Mouse (Mus musculus) embryonic stem cell, embryonic (primary cell): ENCODE measurements around the gene Arhgap29.

Experiments
- CTCF ChIA-PET, 4 experiments: fragments of 300-600 bp in 2 of 4; fragments of 350-600 bp in 2 of 4; sonication (Branson Sonifier 250); formaldehyde crosslinking; loops; one replicate each; lab custom pipeline; 2022; ENCODE audit warnings: inconsistent platforms in 2 of 4; lab: Charles Lee
- POLR2A ChIA-PET, 4 experiments: fragments of 300-600 bp in 2 of 4; fragments of 350-600 bp in 2 of 4; sonication (Branson Sonifier 250); formaldehyde crosslinking; loops; one replicate each; lab custom pipeline; 2022; ENCODE audit warnings: antibody characterized with exemption in 4 of 4, inconsistent platforms in 1 of 4; lab: Charles Lee

Gene Arhgap29

DNA sequence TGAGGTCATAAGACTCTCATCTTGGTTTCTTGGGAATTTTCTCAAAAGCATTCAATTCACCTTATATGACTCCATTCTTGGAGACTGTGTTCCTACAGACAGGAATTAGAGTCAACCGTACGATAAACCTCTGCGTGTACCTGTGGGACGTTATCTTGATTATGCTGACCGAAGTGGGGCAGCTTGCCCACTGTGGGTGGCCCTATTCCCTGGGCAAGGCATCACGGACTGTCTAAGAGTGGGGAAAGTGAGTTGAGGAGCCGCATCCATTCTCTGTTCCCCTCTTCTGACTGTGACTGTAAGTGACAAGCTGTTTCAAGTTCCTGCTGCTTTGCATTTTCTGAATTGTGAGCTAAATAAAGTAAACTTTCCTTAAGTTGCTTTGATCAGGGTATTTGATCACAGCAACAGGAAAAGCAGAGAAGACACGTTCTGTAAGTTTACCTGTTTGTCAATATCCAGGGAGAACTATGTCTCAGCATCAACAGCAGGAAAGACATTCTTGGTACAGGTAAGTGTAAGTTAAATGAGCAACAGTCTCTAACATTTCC, at the start of gene Arhgap29:
TSS of gene Arhgap29 (plus strand) at position 501 of the 551 bp plus-strand sequence.
- POLR2A ChIA-PET, result interaction anchor here in 2 of 4 experiments (1.4 to 1.5 kb wide), 3 partner anchors 16 to 322 kb away, joined by 3 to 4 read pairs (median 4); partner anchors contain the start of gene Dnttip2 (in 1 of the 2)
- CTCF ChIA-PET, result interaction anchor here in 2 of 4 experiments (0.7 to 1.0 kb wide), 2 partner anchors 66 to 200 kb away, joined by 3 to 5 read pairs; no protein-coding TSS in a partner anchor

DNA sequence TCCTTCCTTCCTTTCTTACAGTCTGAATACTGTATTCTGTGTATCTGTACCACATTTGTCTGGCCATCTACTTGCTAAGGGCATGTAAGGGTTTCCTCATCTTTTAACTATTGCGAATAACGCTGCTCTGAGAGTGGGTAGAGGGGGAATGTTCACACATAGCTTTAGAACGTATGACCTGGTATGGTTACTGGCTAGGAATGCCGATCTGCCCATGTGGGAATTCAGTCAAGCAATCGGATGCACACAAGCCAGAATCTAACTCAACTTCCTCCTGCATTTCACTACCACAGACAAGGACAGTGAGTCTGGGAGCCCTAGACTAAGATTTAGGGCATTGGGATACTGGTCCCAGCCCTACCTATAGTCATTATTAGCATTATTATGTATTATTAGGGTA, 49.6 kb upstream of the Arhgap29 start:
- ChIA-PET POLR2A (interaction anchor here in 1 of 4 experiments (0.8 to 1.7 kb wide), 5 partner anchors 10 to 25 kb away, joined by 3 to 8 read pairs (median 3); no protein-coding TSS in a partner anchor), CTCF (interaction anchor here in 2 of 4 experiments (0.7 to 1.2 kb wide), 2 partner anchors 16 to 1614 kb away, joined by 5 to 7 read pairs; no protein-coding TSS in a partner anchor)

DNA sequence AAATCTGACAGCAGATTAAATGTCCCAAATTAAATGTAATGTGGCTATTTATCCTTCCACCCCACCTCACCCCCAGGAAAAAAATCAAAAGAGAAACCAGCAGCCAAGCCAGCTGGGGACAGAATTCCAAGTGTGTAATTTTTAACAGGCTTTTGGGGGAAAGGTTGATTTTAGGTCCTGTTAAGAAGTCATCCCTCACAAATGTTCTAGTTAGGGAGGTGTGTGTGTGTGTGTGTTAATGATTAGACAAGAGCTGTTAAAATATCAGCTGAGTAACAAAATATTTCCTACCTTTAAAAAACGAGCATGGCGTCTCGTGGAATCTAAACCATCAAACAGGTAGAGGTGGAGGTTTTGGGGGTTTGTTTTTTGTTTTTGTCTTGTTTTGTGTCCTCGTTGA, 49.1 kb upstream of the Arhgap29 start:
- POLR2A ChIA-PET, result interaction anchor here in 3 of 4 experiments (0.7 to 1.7 kb wide), 6 partner anchors 10 to 234 kb away, joined by 3 to 8 read pairs (median 3); no protein-coding TSS in a partner anchor
- CTCF ChIA-PET, result interaction anchor here in 1 of 4 experiments (0.7 kb wide), 2 partner anchors 25 to 1613 kb away, joined by 3 to 5 read pairs; no protein-coding TSS in a partner anchor

- CTCF ChIA-PET, result interaction anchor here in 1 of 4 experiments (0.6 to 0.7 kb wide), 2 partner anchors 24 to 317 kb away, joined by 3 read pairs; no protein-coding TSS in a partner anchor
- POLR2A ChIA-PET, result interaction anchor here in 3 of 4 experiments (0.7 to 1.7 kb wide), 5 partner anchors 12 to 234 kb away, joined by 3 to 8 read pairs (median 3); no protein-coding TSS in a partner anchor
Measured at GRCm38 (mm10) chr3:121903695-121904094, 48.6 kb upstream of the Arhgap29 start.

DNA sequence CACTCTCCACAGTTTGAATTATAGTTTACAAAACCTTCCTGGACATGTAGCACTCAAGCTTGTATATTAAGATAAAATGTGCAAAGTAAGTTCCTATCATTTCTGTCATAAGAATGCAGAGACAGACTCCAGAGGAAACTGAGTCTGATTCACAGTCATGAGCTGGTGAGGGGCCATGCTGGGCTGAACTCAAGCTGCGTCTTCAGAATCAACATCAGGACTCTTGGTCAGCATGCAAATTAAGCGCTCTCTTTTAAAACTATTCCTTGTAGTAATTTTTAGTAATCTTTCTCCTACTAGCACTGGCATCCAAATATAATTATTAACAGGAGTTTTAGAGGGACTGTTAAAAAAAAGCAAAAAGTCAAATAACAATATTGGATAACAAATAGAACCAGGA, 47.9 kb upstream of the Arhgap29 start:
- ChIA-PET POLR2A (no interaction called here), CTCF (interaction anchor here in 1 of 4 experiments (0.6 kb wide), 1 partner anchor 316 kb away, joined by 3 read pairs; no protein-coding TSS in a partner anchor)

DNA sequence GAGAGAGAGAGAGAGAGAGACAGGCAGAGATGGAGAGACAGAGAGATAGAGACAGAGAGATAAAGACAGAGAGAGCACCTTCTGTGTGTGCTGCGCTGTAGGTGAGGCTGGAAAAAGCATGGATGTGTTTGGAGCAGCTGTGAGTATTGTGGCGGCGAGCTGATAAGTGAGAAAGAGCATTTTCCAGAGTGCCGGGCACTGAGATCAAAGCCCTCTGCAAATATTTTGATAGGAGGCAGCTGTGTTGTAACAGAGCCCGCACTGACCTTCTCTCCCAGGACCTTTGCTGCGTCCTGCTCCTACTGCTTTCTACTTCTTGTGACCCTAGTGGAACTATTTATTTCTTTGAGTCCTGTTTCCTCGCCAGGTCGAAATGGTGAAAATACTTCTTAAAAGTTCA, 45.7 kb upstream of the Arhgap29 start:
- CTCF ChIA-PET, result interaction anchor here in 1 of 4 experiments (0.6 kb wide), 1 partner anchor 59 kb away, joined by 4 read pairs; no protein-coding TSS in a partner anchor
- POLR2A ChIA-PET, result no interaction called here

- ChIA-PET CTCF (no interaction called here), POLR2A (no interaction called here)
Measured at GRCm38 (mm10) chr3:121909155-121909554, 43.2 kb upstream of the Arhgap29 start.

DNA sequence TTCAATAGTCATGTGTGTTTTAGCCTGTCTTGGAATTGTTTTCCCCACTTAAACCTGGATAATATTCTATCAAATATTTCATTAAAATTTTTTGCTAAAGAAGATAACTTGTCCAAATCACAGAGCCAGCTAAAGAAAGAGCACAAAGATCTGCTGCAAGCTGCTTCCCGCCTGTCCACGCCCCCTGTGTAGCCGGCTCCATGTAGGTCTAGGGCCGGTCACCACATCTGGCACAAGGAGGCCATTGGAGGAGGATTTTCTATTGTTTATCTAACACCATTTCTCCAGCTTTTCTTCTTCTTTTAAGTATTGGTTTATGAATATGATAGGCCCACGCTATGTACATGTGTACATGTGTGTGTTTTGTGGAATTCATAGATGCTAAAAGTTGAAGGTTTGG, 38.9 kb upstream of the Arhgap29 start:
- CTCF ChIA-PET, result no interaction called here
- POLR2A ChIA-PET, result no interaction called here

DNA sequence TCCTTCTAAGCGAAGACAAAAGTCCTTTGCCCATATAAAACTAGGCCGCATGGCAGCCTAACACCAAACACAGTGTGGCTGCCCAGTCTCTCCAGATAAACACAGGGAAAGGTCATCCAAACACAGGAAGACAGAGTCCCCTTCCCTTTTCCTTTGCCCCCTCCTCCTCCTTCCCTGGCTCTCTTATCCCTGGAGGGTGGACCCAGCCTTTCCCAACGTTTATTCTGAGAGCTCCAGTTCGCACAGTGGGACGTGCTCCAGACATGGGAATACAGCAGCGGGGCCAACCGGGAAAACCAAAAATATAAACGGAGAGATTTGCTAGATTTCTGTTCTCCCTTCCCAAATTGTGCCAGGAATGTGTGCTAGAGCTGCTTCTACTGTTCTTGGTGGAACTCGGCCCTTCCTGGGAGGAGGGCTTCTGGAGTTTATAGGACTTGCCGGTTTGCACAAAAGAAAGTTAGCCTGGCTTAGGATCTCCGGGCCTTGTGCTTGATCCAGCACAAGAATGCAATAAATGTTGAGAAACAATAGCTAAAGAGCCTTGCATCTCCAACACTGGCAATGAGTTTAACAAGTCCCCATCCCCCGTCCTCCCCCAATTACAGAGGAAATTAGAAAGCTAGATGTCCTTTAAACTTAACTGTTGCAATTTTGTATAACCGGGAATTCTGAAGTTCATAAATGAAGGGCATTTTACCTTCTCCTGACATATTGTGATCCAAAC, 37.7 kb upstream of the Arhgap29 start:
- ChIA-PET POLR2A (interaction anchor here in 1 of 4 experiments (0.6 to 1.3 kb wide), 2 partner anchors 10 to 596 kb away, joined by 4 to 5 read pairs; no protein-coding TSS in a partner anchor), CTCF (interaction anchor here in 1 of 4 experiments (1.4 kb wide), 1 partner anchor 42 kb away, joined by 4 read pairs; no protein-coding TSS in a partner anchor)

GRCm38 (mm10) chr3:121915191-121915590, 37.1 kb upstream of the Arhgap29 start:
- ChIA-PET POLR2A (interaction anchor here in 1 of 4 experiments (0.6 to 1.3 kb wide), 3 partner anchors 9 to 596 kb away, joined by 3 to 5 read pairs (median 4); no protein-coding TSS in a partner anchor), CTCF (interaction anchor here in 1 of 4 experiments (1.4 kb wide), 1 partner anchor 41 kb away, joined by 4 read pairs; no protein-coding TSS in a partner anchor)

DNA sequence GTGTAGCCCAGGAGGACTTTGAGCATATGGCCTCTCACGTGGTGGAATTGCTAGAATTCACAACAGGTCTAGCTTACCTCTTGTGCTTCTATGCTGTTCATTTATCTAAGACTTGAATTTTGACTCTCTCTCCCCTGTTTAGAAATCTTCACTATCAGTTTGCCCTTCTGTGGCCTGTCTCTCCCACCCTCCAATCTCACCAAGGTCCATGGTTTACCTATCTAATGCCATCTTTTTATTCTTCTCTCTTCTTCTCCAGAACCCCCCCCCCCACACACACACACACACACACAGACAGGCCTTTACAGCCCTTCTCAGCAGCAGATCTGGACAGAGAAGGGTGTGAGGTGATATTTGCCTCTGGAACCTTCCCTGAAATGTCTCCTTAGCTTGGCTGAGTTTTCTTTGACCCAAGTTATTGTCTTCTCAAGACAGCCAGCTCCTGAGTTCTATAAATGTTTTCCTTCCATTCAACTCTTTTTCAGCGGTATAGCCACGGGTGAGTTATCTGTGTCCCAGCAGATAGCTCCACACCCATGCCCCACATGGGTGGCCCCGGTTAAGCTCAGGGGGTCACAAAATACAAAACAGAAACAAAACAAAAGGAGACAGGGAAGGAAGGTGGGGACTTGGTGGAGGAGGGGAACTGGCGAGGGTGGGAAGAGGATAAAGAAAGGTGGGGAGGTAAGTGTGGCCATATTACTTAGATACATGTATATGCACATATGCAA, 35.4 kb upstream of the Arhgap29 start:
- ChIA-PET POLR2A (interaction anchor here in 1 of 4 experiments (0.6 kb wide), 1 partner anchor 37 kb away, joined by 4 read pairs; no protein-coding TSS in a partner anchor), CTCF (no interaction called here)

GRCm38 (mm10) chr3:121917658-121918057, 34.7 kb upstream of the Arhgap29 start:
- ChIA-PET POLR2A (no interaction called here), CTCF (no interaction called here)

DNA sequence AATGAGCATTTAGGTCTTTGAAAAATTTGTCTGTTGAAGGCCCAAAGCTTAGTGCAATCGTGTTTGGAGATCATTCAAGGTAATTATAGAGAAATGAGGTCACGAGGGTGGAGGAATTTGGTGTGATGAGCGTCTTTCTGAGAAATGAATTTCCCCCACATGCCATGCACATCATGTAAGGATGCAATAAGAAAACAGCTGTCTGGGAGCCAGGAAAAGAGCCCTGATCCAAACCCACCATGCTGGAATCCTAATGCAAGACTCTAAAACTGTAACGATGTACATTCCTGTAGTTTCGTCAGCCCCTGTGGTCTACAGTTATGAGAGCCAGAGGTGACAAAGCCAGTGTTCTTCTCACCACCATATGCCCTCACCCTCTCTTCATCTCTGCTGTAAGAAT, 32.4 kb upstream of the Arhgap29 start:
- POLR2A ChIA-PET, result no interaction called here

GRCm38 (mm10) chr3:121920769-121921168, 31.6 kb upstream of the Arhgap29 start:
- ChIA-PET CTCF (interaction anchor here in 1 of 4 experiments (0.6 kb wide), 1 partner anchor 146 kb away, joined by 3 read pairs; no protein-coding TSS in a partner anchor), POLR2A (no interaction called here)

More for the DNA sequence above, 32.4 kb upstream of the Arhgap29 start:
- CTCF ChIA-PET, result interaction anchor here in 1 of 4 experiments (0.6 kb wide), 1 partner anchor 145 kb away, joined by 3 read pairs; no protein-coding TSS in a partner anchor

DNA sequence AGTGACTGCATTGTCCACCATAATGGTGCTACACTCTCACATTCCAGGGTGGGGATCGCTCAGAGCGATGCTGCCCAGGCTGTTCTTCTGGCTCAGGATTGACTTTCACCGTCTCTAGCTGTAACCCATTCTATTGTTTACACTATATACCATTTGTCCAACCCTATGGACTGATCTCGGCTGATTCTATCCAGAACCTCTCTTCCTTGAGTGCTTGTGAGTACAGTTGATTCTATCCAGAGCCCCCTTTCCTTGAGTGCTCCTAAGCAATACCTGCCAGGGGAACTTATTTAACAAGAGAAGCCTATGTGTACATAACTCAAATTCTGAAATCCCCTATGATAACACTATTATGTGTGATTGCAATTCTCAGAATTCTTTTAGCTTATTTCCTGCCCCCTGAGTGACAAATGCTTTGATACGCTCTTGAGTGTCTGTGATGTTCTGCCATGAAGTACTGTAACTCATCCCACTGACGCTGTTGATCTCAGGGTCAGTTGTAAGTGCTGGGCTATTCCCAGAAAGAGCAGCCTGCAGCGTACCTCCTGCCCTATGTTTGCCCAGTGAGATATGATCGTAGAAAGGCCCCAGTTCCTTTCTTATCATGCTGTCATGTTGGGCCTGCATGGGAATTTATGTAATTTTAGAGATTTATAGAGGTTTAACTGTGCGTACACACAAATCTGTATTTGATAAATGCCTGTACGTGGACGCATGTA, 27.4 kb upstream of the Arhgap29 start:
- ChIA-PET CTCF (interaction anchor here in 1 of 4 experiments (0.6 kb wide), 1 partner anchor 1351 kb away, joined by 3 read pairs; no protein-coding TSS in a partner anchor), POLR2A (interaction anchor here in 1 of 4 experiments (2.0 kb wide), 1 partner anchor 11 kb away, joined by 5 read pairs; no protein-coding TSS in a partner anchor)

DNA sequence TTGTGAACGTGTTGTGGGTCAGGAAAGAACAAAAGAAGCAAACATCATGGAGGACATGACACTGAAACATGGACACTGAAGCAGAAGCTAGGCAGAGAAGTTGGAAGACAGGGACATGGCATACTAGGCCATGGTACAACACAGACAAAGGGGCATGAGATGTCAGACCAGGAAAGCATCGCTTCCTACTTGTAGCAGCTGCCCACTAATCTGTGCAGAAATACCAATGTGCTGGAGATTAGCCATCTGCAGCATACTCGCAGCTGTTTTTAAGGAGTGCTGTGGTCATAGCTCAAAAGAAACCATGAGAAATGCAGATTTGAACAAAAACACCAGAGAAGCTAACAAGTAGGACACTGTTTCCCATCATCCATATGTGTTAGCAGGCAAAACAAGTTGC, 24.7 kb upstream of the Arhgap29 start:
- POLR2A ChIA-PET, result interaction anchor here in 1 of 4 experiments (1.0 kb wide), 1 partner anchor 24 kb away, joined by 3 read pairs; no protein-coding TSS in a partner anchor
- CTCF ChIA-PET, result no interaction called here

GRCm38 (mm10) chr3:121932815-121933214, 19.5 kb upstream of the Arhgap29 start:
- CTCF ChIA-PET, result no interaction called here
- POLR2A ChIA-PET, result no interaction called here
